Mouse (Mus musculus) limb, embryonic 13.5 days (tissue): ENCODE results near the gene Eif4enif1. TPM values are rescaled to one million over a fixed set of nuclear protein-coding genes. Genes with fewer than 3 reads are reported as not detected.

ENCODE experiments used
- polyA plus RNA-seq: library from polyadenylated mRNA; unstranded; fragments of >200 nt; fragmentation: Nextera tagmentation; extraction: Ambion mirVana; gene quantifications from 2 replicates; pipeline ENCODE4 v1.2.1, GENCODE M21; 2015

Gene Eif4enif1
- polyA plus RNA-seq, 1 experiment from 2014 or later, result 68.8 TPM

Other genes starting within 250 kb of the Eif4enif1 start
- gene Sfi1, start 8.9 kb upstream of the Eif4enif1 start, polyA plus RNA-seq, result 16.8 and 17.3 TPM in 2 replicates
- 226 and 231 TPM in 2 replicates for gene Drg1, start 64.0 kb downstream of the Eif4enif1 start, polyA plus RNA-seq
- gene Patz1, start 86.5 kb downstream of the Eif4enif1 start, polyA plus RNA-seq, result 45.5 and 48.7 TPM in 2 replicates
- gene Pik3ip1, start 128.0 kb downstream of the Eif4enif1 start, polyA plus RNA-seq, result 15.7 and 17.2 TPM in 2 replicates
- gene Limk2, start 206.8 kb downstream of the Eif4enif1 start, polyA plus RNA-seq, result 58.3 and 61.2 TPM in 2 replicates
- 39.0 and 41.3 TPM in 2 replicates for gene Rnf185, start 250.0 kb downstream of the Eif4enif1 start, polyA plus RNA-seq